Mouse (Mus musculus): ENCODE results near the gene Hoxc4.

- TF ChIP-seq CTCF (IDR thresholded peaks at IDR 0.05; ENCODE audit: low read depth, low read length): no peak
- no peak for TF ChIP-seq TAL1 (conservative IDR thresholded peaks at IDR 0.05; ENCODE audit: low read depth, low read length)
- TF ChIP-seq GATA1 (IDR thresholded peaks at IDR 0.05; ENCODE audit: borderline replicate concordance, low read length): no peak
- TF ChIP-seq POLR2AphosphoS5 (IDR thresholded peaks at IDR 0.05; ENCODE audit: insufficient replicate concordance, low read depth, low read length): no peak
Measured at GRCm38 (mm10) chr15:103061131-103061825, 42.5 kb downstream of the Hoxc4 start.

Data from G1E (cell line).